Mouse (Mus musculus) kidney, postnatal 4 days (tissue): ENCODE measurements around the gene Nmi.

Experiments
- DNase-seq, 2 experiments: peaks; one replicate each; pipeline ENCODE4 v3.0.0; 2021; ENCODE audit warnings: mixed read lengths in 2 of 2

Nmi gene

GRCm38 (mm10) chr2:51938750-51939149, 34.5 kb downstream of the Nmi start:
- no peak for DNase-seq

GRCm38 (mm10) chr2:51937004-51937403, 36.3 kb downstream of the Nmi start:
- no peak for DNase-seq

- DNase-seq: no peak
Observed at GRCm38 (mm10) chr2:51936585-51936984, 36.7 kb downstream of the Nmi start.

- DNase-seq: no peak
Observed at GRCm38 (mm10) chr2:51935921-51936320, 37.4 kb downstream of the Nmi start.

GRCm38 (mm10) chr2:51934574-51935334, 38.5 kb downstream of the Nmi start, which contains the start of gene Rbm43:
Gene Rbm43 (minus strand): TSS chr2:51935163.
- DNase-seq: peak; percentile 79 to 87

GRCm38 (mm10) chr2:51933341-51934134, 39.8 kb downstream of the Nmi start:
- DNase-seq: no peak

- no peak for DNase-seq
Observed at GRCm38 (mm10) chr2:51931241-51931640, 42.1 kb downstream of the Nmi start.

GRCm38 (mm10) chr2:51914944-51915680, 58.2 kb downstream of the Nmi start:
- peak; percentile 76 to 84 for DNase-seq

GRCm38 (mm10) chr2:51914532-51914931, 58.8 kb downstream of the Nmi start:
- no peak for DNase-seq

- peak in 1 of 2 experiments; percentile 49 for DNase-seq
Observed at GRCm38 (mm10) chr2:51912740-51913139, 60.6 kb downstream of the Nmi start.

- no peak for DNase-seq
Observed at GRCm38 (mm10) chr2:51911864-51912263, 61.4 kb downstream of the Nmi start.

- DNase-seq: no peak
Observed at GRCm38 (mm10) chr2:51907538-51908110, 65.7 kb downstream of the Nmi start.

GRCm38 (mm10) chr2:51905637-51906036, 67.7 kb downstream of the Nmi start:
- DNase-seq: no peak
